Mouse (Mus musculus) brain, embryonic 18.5 days (tissue): ENCODE data around the gene Agtpbp1.
A peak's percentile ranks its signal among the peaks of the same experiment; 100 is the strongest.

Source experiments
- DNase-seq: peaks from one replicate; pipeline ENCODE4 v3.0.0-alpha.2; 2012; ENCODE audit warnings: low read depth, low spot score

Agtpbp1 gene

GRCm38 (mm10) chr13:59531203-59531602 is 53.8 kb downstream of the Agtpbp1 start:
- no peak for DNase-seq

GRCm38 (mm10) chr13:59530491-59530890 is 54.5 kb downstream of the Agtpbp1 start:
- no peak for DNase-seq

GRCm38 (mm10) chr13:59521271-59522064 is 63.6 kb downstream of the Agtpbp1 start:
- no peak for DNase-seq

GRCm38 (mm10) chr13:59520834-59521233 is 64.2 kb downstream of the Agtpbp1 start:
- no peak for DNase-seq

GRCm38 (mm10) chr13:59519479-59519878 is 65.5 kb downstream of the Agtpbp1 start:
- DNase-seq = no peak

- no peak for DNase-seq
Measured at GRCm38 (mm10) chr13:59518016-59518415, 67.0 kb downstream of the Agtpbp1 start.

GRCm38 (mm10) chr13:59515074-59515473 is 70.0 kb downstream of the Agtpbp1 start:
- DNase-seq = no peak

GRCm38 (mm10) chr13:59509644-59510366 is 75.2 kb downstream of the Agtpbp1 start:
- no peak for DNase-seq

GRCm38 (mm10) chr13:59508584-59508983 is 76.4 kb downstream of the Agtpbp1 start:
- no peak for DNase-seq

- no peak for DNase-seq
Measured at GRCm38 (mm10) chr13:59506450-59506849, 78.6 kb downstream of the Agtpbp1 start.

GRCm38 (mm10) chr13:59505867-59506266 is 79.2 kb downstream of the Agtpbp1 start:
- DNase-seq = peak; percentile 8

- DNase-seq = no peak
Measured at GRCm38 (mm10) chr13:59503581-59503980, 81.4 kb downstream of the Agtpbp1 start.

GRCm38 (mm10) chr13:59499831-59500230 is 85.2 kb downstream of the Agtpbp1 start:
- DNase-seq = no peak

- DNase-seq = no peak
Measured at GRCm38 (mm10) chr13:59499374-59499773, 85.7 kb downstream of the Agtpbp1 start.

- DNase-seq = no peak
Measured at GRCm38 (mm10) chr13:59498191-59498590, 86.8 kb downstream of the Agtpbp1 start.

GRCm38 (mm10) chr13:59495839-59496238 is 89.2 kb downstream of the Agtpbp1 start:
- no peak for DNase-seq

GRCm38 (mm10) chr13:59494619-59495262 is 90.3 kb downstream of the Agtpbp1 start:
- no peak for DNase-seq

GRCm38 (mm10) chr13:59490726-59491125 is 94.3 kb downstream of the Agtpbp1 start:
- no peak for DNase-seq

GRCm38 (mm10) chr13:59489143-59489542 is 95.9 kb downstream of the Agtpbp1 start:
- peak; percentile 71 for DNase-seq

- DNase-seq = no peak
Measured at GRCm38 (mm10) chr13:59487287-59487686, 97.7 kb downstream of the Agtpbp1 start.

GRCm38 (mm10) chr13:59486243-59486642 is 98.8 kb downstream of the Agtpbp1 start:
- no peak for DNase-seq

- no peak for DNase-seq
Measured at GRCm38 (mm10) chr13:59485456-59485855, 99.6 kb downstream of the Agtpbp1 start.
